Mouse (Mus musculus) cerebral cortex, adult 2 months (tissue): ENCODE measurements around the gene Synj2.

ENCODE experiments used
- WGBS: fragments of 180-500 bp; shearing (Covaris S2); methylation state at CpG from one replicate; pipeline ENCODE4 v1.1.7; 2018; 5-methylcytosine and 5-hydroxymethylcytosine counted together

Gene Synj2

DNA sequence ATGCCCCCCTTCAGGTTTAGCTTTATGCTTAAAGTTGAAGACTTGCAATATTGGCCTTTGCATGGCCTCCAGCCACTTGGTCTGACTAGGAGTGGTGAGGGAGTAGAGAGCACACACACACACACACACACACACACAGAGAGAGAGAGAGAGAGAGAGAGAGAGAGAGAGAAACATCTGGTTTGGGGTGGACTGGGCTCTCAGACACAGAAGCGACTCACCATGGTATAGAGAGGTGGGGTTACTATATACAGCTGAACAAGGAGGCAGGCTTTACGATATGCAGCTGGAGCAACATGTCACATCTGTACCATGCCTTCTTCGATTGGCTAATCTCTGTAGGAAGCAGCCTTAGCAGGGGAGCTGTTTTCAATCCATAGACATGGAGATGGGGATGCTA is 5.4 kb upstream of the Synj2 start:
- WGBS, result 81% methylated on average over 3 of the region's 3 CpGs

GRCm38 (mm10) chr17:5936276-5936675 is 4.8 kb upstream of the Synj2 start:
- 75% methylated on average over 14 of the region's 14 CpGs for WGBS

DNA sequence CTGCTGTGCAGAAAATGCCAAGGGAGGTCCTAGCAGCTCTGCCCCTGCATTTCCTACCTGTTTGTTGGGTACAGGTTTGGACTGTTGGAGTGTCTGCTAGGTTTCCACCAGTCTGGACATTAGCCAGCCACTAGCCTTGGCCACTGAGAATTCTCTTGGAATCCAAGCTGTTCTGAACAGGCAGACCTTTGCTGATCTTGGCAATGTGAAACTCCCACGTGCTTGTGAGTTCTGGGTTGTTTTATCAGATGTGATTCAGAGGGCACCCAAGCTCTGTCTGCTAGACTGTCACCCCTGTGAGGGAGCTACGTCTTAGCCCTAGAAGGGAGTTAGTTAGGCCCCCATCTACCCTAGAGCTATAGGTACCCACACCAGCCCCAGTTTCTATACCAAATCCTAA is 3.6 kb upstream of the Synj2 start:
- 77% methylated on average over 2 of the region's 2 CpGs for WGBS

GRCm38 (mm10) chr17:5939871-5940270 is 1.2 kb upstream of the Synj2 start:
- 80% methylated on average over 12 of the region's 12 CpGs for WGBS

- WGBS, result under 1% methylated on average over 35 of the region's 38 CpGs
Measured at GRCm38 (mm10) chr17:5940792-5941191, 288 bp upstream of the Synj2 start.

GRCm38 (mm10) chr17:5942156-5942555 is 1.1 kb downstream of the Synj2 start:
- WGBS, result 73% methylated on average over 3 of the region's 3 CpGs

GRCm38 (mm10) chr17:5943053-5943452 is 2.0 kb downstream of the Synj2 start:
- WGBS, result 89% methylated on average over 1 of the region's 1 CpGs

DNA sequence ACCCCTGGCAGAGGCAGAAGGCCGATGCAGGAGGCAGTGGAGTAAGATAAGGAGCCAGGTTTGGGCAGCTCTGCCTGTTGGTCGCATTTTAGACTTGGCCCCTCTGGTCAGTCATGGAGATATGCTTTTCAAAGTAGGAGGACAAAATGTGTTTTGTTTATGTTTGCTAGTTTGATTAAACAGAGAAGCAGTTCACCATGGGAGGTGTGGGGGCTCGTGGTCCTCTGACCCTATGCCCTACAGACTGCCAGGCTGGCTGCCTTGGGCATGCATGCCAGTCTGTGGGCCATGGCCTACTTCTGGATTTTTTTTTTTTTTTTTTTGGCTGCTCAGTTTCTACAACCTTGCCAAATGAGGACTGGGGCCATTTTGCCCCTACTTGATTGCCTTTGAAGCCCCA is 6.0 kb downstream of the Synj2 start:
- WGBS, result 70% methylated on average over 3 of the region's 3 CpGs

- 85% methylated on average over 4 of the region's 4 CpGs for WGBS
Measured at GRCm38 (mm10) chr17:5952455-5952854, 11.4 kb downstream of the Synj2 start.

DNA sequence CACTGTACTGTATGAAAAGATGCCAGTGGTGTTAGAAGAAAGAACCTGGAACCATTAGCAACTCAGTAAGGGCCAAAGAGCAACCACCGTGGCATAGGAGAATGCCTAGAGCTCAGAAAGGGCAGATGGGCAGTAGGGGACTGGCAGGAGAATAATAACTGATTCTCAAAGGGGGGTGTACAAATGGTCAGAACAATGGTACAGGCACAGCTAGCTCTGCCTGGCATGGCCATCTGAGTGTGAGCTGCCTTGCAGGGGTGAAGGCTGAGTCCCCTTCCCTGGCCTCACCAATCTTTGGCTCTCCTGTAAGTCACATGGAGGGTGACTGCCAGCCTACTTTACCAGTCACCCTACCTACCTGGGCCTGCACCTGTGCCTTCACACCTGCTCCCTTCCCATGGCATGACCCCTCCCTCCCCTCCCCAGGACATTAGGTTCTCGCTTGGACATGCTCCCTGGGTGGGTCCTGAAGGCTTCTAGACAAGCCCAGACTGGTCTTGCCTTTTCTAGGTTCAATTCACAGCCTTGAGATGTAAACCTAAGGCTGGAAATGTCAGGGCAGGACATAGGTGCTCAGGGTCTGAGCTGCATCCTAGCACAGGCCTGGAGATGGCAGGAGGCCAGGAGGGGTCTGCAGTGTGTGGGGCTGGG is 15.4 kb downstream of the Synj2 start:
- WGBS, result 85% methylated on average over 2 of the region's 2 CpGs

- 66% methylated on average over 3 of the region's 3 CpGs for WGBS
Measured at GRCm38 (mm10) chr17:5957097-5957496, 16.0 kb downstream of the Synj2 start.

DNA sequence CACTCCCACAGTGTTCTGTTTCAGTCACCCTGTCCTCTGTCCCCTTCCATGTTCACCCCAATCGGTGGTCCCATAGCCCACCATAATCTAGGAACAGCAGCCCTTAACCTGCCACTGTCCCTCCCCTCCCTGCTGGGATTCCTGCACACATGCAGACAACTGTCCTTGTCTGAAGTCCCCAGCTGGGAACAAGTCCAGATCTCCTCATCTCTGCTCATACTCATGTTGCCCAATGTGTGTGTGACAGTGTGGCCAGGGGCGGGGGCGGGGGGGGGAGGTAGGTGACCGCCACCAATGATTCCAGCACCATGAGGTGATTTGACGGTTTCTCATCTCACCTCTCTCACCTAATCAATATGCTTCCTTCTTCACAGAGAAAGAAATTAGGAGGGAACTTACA is 17.1 kb downstream of the Synj2 start:
- 91% methylated on average over 5 of the region's 5 CpGs for WGBS

GRCm38 (mm10) chr17:5958636-5959035 is 17.6 kb downstream of the Synj2 start:
- 86% methylated on average over 10 of the region's 10 CpGs for WGBS

DNA sequence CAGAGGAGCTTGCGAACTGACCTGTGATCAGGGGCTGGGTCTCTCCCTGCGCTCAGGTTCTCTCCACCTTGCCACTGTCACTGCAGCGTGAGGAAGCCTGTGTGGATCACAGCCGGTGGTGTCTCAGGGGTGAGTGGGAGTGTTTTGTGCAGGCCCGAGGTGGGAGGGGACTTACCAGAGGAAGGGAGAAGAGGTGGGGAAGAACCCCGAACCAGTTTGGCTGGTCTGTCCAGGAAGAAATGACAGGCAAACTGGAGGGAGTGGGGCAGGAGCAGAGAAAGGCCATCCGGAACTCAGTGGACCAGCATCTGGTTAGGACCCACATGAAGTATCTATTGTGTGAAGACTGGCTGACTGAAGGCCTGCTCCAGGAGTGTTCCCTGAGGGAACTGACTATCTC is 18.0 kb downstream of the Synj2 start:
- 65% methylated on average over 7 of the region's 7 CpGs for WGBS

DNA sequence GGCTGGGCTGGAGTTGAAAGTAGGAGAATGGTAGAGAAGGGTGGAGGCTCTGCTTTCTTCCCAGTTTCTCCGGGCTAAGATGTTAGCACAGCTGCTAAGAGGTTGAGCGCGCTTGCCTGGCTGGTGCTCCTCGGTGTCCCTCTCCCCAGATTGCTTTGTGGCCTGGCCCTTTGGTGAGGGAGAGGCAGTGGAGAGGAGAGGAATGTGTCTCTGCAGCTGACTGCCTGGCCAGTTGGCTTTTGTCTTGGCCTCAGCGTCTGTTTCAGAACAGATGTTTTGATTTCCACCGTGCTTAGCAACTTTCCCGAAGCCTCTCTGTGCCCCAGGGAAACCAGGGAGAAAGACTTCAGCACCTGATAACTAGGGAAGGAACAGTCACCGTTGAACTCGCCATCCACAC is 18.7 kb downstream of the Synj2 start:
- 82% methylated on average over 9 of the region's 9 CpGs for WGBS

- 94% methylated on average over 8 of the region's 8 CpGs for WGBS
Measured at GRCm38 (mm10) chr17:5963766-5964165, 22.7 kb downstream of the Synj2 start.

DNA sequence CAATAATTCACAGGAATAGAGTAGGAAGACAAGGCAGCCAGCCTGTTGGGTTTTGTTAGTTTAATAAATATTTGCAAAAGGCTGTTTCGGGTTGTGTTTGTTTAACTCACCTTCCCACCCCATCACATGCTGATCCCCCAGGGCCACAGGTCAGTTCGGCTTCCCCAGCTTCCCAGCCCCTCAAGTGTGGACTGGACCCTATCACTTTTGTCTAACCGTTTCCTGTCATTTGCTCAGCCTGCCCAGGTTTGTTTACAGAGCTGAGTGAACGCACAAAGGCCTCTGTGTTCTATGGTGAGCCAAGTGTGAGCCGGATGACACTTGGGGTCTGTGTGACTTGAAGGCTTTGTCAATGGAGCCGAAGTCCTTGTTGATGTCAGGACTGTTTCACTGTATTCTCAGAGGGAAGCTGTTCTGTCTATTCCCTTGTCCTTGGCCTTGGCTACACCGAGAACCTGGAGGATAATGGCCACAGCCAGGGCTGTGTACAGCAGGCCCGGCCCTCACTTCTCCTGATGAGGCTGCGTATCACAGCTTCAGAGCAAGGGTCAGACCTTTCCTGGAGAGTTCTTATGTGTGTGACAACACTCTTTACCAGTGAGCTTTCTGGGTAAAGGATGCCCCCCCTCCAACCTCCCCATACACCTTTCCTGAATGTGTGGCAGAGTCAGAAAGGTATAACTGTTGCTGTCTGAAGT is 24.2 kb downstream of the Synj2 start:
- 67% methylated on average over 9 of the region's 9 CpGs for WGBS

DNA sequence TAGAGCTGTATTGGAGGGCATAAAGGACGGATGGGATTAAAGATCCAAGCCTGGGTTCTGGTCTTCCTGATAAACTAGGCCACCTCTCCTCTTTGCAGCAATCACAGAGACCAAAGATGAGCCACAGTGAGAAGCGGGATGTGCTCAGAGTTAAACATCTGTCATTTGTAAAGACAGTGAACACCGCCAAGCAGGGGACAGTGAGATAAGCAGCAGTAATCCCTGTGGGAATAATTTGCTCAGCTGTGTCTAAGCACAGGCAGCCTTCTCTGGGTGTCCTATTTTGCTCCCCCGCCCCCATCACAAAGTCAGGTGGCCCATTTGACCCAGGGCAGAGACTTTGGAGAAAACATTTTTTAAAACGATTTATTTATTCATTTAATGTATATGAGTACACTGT is 25.6 kb downstream of the Synj2 start:
- 90% methylated on average over 5 of the region's 5 CpGs for WGBS

DNA sequence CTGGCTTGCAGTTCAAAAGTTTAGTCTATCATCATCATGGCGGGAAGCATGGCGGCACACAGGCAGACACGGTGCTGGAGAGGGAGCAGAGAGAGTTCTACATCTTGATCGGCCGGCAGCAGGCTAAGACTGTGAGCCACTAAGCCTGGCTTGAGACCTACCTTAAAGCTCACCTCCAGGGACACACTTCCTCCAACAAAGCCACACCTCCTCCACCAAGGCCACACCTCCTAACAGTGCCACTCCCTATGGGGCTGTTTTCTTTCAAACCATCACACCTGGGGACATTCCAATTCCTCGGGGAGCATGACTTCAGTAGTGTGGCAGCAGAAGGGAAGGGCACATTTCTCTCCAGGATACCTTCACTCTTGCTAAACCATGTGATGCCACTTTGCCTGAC is 27.5 kb downstream of the Synj2 start:
- 73% methylated on average over 6 of the region's 6 CpGs for WGBS

DNA sequence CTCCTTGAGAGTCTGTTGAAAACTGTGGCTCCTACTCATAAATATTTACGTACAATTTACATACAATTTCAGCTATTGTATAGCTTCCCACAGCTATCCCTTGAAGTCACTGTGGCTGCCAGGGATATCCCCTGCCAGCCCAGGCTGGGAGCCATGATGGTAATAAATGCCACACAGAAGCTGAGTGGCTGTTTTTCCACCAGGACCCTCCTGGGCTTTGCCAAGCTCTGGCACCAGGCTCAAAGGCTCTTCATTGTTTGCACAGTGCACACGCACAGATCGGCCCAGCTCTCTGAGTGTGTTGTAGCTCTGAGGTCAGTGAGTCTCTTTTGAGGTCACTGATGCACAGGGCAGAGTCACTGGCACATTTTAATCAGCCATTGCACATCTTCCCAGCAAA is 28.2 kb downstream of the Synj2 start:
- 61% methylated on average over 3 of the region's 3 CpGs for WGBS

DNA sequence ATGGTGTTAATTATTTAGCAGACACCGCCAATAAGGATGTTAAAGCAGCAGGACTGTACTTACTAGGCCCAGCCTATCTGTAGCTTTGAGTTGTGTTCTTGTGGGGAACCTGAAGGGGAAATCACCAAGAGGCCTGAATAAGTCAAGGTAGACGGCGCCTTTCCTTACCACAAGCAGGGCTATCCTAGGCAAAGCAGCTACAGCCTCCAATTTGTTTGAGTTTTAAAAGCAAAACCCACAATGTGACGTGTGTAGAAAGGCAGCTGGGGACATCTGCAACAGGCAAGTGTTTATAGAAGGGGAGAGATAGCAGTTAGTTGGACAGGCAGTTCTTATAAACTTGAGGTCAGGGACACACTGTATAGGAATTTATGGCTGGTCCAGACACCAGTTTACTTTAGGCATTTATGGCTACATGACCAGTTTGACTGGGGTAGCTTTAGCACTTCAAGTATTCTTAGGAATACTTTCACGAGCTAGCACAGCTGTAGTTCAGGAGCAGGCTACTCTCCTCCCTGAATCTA is 29.3 kb downstream of the Synj2 start:
- 88% methylated on average over 5 of the region's 5 CpGs for WGBS

DNA sequence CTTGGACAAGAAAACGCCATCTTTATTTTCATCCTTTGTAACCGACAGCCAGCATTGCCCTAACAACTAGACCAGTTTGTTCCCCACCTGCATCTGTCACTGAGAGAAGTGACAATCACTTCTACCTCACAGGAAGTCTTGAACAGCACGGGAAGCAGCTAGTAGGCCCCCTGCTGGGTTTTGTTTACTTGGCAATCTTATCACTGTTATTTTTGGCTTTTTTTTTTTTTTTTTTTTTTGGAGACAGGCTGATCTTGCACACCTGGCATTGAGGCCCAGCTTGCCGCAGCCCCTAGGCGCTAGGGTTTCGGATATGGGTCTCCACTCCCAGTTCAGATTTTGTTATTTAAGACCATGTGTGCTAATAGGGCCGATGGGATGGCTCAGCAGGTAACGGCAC is 32.5 kb downstream of the Synj2 start:
- WGBS, result 73% methylated on average over 8 of the region's 8 CpGs
